Mouse (Mus musculus): Measurements from ENCODE around the gene Enthd1. TPM values are rescaled to one million over a fixed set of nuclear protein-coding genes. Genes with fewer than 3 reads are reported as not detected.

Gene Enthd1
- polyA plus RNA-seq, 1 experiment from 2014 or later: not detected

DNA sequence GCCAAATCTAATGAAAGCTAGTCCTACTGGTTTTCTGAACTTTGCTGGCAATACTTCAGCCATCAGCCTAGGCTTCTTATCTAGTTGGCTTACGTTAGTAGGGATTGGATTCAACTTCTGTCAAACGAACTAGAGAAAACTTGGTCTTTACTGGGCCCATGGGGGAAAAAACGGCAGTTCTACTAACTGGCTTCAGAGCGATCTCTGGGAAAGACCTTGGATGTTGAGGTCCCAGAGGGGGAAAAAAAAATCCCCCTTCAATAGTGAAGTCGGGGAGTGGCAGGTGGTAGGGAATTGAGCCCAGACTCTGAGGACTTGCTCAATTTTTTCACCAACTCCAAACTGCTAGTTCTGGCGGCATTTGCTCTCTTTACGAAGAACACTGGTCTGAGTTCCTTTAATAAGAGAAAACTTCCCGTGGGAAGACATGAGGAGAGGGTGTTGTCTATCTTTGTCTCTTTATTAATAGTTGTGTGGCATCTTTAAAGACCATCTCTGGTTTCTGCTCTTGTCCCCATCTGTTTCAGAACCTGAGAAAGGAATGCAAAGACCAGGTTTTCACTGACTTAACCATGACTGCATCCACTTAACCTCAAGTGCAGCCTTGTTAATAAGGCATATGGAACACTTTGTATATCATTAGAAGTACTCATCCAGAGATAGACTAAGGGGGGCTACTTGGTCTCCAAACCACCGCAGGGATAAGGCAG lies 8.0 kb upstream of the Enthd1 start:
- Histone ChIP-seq H3K27me3 (replicated peaks) (peaks cover 75% of the 10 kb centered on the region), H3K36me3 (no peaks in the 10 kb centered on the region), H3K27ac (ENCODE audit: poor library complexity, severe bottlenecking) (no peak overlapping the region), H3K4me1 (replicated peaks) (0 out of 2 replicates have a peak, but pooled peaks cover 6% of the 10 kb centered on the region), H3K9ac (no peak overlapping the region), H3K4me2 (no peak overlapping the region), H3K4me3 (no peak overlapping the region), H3K9me3 (replicated peaks) (no peaks in the 10 kb centered on the region)
- 59% methylated on average over 9 of the region's 9 CpGs for whole genome bisulfite sequencing
- no peak for ATAC-seq (ENCODE audit: insufficient number of reproducible peaks, low FRiP score)

GRCm38 (mm10) chr15:80572291-80572690 lies 7.3 kb upstream of the Enthd1 start, which contains the start of gene Grap2:
Gene Grap2 (plus strand): TSS chr15:80572594.
- Histone ChIP-seq H3K27ac (ENCODE audit: poor library complexity, severe bottlenecking) (no peak within 1 kb of the TSS), H3K4me2 (no peak within 1 kb of the TSS), H3K36me3 (no peaks in the 10 kb centered on the region), H3K4me3 (no peak within 1 kb of the TSS), H3K9ac (no peak within 1 kb of the TSS), H3K27me3 (replicated peaks) (peaks cover 73% of the 10 kb centered on the region), H3K4me1 (replicated peaks) (0 out of 2 replicates have a peak, but pooled peaks cover 3% of the 10 kb centered on the region), H3K9me3 (replicated peaks) (no peaks in the 10 kb centered on the region)
- ATAC-seq (ENCODE audit: insufficient number of reproducible peaks, low FRiP score): no peak
- 39% methylated on average over 12 of the region's 12 CpGs for WGBS

GRCm38 (mm10) chr15:80571611-80572010 lies 6.7 kb upstream of the Enthd1 start:
- Histone ChIP-seq H3K36me3 (no peaks in the 10 kb centered on the region), H3K4me2 (no peak overlapping the region), H3K9ac (no peak overlapping the region), H3K4me3 (no peak overlapping the region), H3K27ac (ENCODE audit: poor library complexity, severe bottlenecking) (no peak overlapping the region), H3K9me3 (replicated peaks) (no peaks in the 10 kb centered on the region), H3K4me1 (replicated peaks) (0 out of 2 replicates have a peak, but pooled peaks cover 3% of the 10 kb centered on the region), H3K27me3 (replicated peaks) (peaks cover 74% of the 10 kb centered on the region)
- ATAC-seq (ENCODE audit: insufficient number of reproducible peaks, low FRiP score): no peak
- 57% methylated on average over 7 of the region's 7 CpGs for WGBS

DNA sequence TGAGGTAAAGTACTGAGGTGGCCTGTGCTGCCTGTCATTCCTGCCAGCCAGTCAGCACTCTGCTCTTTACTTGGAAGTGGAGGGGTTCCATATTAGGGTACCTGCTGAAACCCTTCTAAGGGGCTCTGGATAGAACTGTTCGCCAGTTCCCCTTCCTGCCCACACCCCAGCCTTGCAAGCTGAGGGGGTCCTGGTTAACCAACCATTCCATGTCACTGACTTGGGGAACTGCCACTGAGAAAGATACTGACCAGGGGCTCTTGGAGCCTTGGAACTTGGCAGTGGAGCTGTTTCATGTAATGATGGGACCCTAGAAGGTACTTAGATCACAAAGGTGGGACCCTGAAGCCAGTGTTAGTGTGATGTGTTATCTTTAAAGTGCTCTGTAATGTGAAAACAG lies 5.3 kb upstream of the Enthd1 start:
- H3K9ac ChIP-seq: no peak overlapping the region
- H3K36me3 ChIP-seq: no peaks in the 10 kb centered on the region
- no peak for ATAC-seq (ENCODE audit: insufficient number of reproducible peaks, low FRiP score)
- peaks cover 68% of the 10 kb centered on the region for H3K27me3 ChIP-seq (replicated peaks)
- 0 out of 2 replicates have a peak, but pooled peaks cover 3% of the 10 kb centered on the region for H3K4me1 ChIP-seq (replicated peaks)
- 78% methylated on average over 1 of the region's 1 CpGs for WGBS
- no peak overlapping the region for H3K27ac ChIP-seq (ENCODE audit: poor library complexity, severe bottlenecking)
- no peak overlapping the region for H3K4me2 ChIP-seq
- no peak overlapping the region for H3K4me3 ChIP-seq
- H3K9me3 ChIP-seq (replicated peaks): no peaks in the 10 kb centered on the region

GRCm38 (mm10) chr15:80569205-80569604 lies 4.2 kb upstream of the Enthd1 start:
- Histone ChIP-seq H3K4me1 (replicated peaks) (0 out of 2 replicates have a peak, but pooled peaks cover 3% of the 10 kb centered on the region), H3K9me3 (replicated peaks) (no peaks in the 10 kb centered on the region), H3K9ac (no peak overlapping the region), H3K4me3 (no peak overlapping the region), H3K27me3 (replicated peaks) (peaks cover 71% of the 10 kb centered on the region), H3K36me3 (no peaks in the 10 kb centered on the region), H3K4me2 (no peak overlapping the region), H3K27ac (ENCODE audit: poor library complexity, severe bottlenecking) (no peak overlapping the region)
- no peak for ATAC-seq (ENCODE audit: insufficient number of reproducible peaks, low FRiP score)
- WGBS: 72% methylated on average over 7 of the region's 7 CpGs

- Histone ChIP-seq H3K36me3 (no peaks in the 10 kb centered on the region), H3K27ac (ENCODE audit: poor library complexity, severe bottlenecking) (no peak overlapping the region), H3K9ac (no peak overlapping the region), H3K4me2 (no peak overlapping the region), H3K27me3 (replicated peaks) (peaks cover 71% of the 10 kb centered on the region), H3K4me1 (replicated peaks) (0 out of 2 replicates have a peak, but pooled peaks cover 3% of the 10 kb centered on the region), H3K9me3 (replicated peaks) (no peaks in the 10 kb centered on the region), H3K4me3 (no peak overlapping the region)
- 68% methylated on average over 4 of the region's 4 CpGs for WGBS
- ATAC-seq (ENCODE audit: insufficient number of reproducible peaks, low FRiP score): no peak
Observed at GRCm38 (mm10) chr15:80567731-80568130, 2.8 kb upstream of the Enthd1 start.

- 80% methylated on average over 3 of the region's 3 CpGs for WGBS
- H3K27me3 ChIP-seq (replicated peaks): peaks cover 65% of the 10 kb centered on the region
- no peak overlapping the region for H3K4me2 ChIP-seq
- no peak overlapping the region for H3K27ac ChIP-seq (ENCODE audit: poor library complexity, severe bottlenecking)
- no peak for ATAC-seq (ENCODE audit: insufficient number of reproducible peaks, low FRiP score)
- no peaks in the 10 kb centered on the region for H3K36me3 ChIP-seq
- H3K4me3 ChIP-seq: no peak overlapping the region
- H3K4me1 ChIP-seq (replicated peaks): no peaks in the 10 kb centered on the region
- H3K9ac ChIP-seq: no peak overlapping the region
- no peaks in the 10 kb centered on the region for H3K9me3 ChIP-seq (replicated peaks)
Observed at GRCm38 (mm10) chr15:80567139-80567538, 2.2 kb upstream of the Enthd1 start.

- Histone ChIP-seq H3K9me3 (replicated peaks) (no peaks in the 10 kb centered on the region), H3K36me3 (no peaks in the 10 kb centered on the region), H3K27me3 (replicated peaks) (peaks cover 61% of the 10 kb centered on the region), H3K9ac (no peak overlapping the region), H3K4me3 (no peak overlapping the region), H3K4me1 (replicated peaks) (no peaks in the 10 kb centered on the region), H3K4me2 (no peak overlapping the region), H3K27ac (ENCODE audit: poor library complexity, severe bottlenecking) (no peak overlapping the region)
- 84% methylated on average over 6 of the region's 6 CpGs for whole genome bisulfite sequencing
- no peak for ATAC-seq (ENCODE audit: insufficient number of reproducible peaks, low FRiP score)
Observed at GRCm38 (mm10) chr15:80566696-80567095, 1.7 kb upstream of the Enthd1 start.

- no peaks in the 10 kb centered on the region for H3K36me3 ChIP-seq
- no peak overlapping the region for H3K4me2 ChIP-seq
- WGBS: 86% methylated on average over 6 of the region's 6 CpGs
- no peak overlapping the region for H3K9ac ChIP-seq
- H3K27me3 ChIP-seq (replicated peaks): peaks cover 36% of the 10 kb centered on the region
- peaks cover 13% of the 10 kb centered on the region for H3K4me1 ChIP-seq (replicated peaks)
- H3K27ac ChIP-seq (ENCODE audit: poor library complexity, severe bottlenecking): no peak overlapping the region
- no peak for ATAC-seq (ENCODE audit: insufficient number of reproducible peaks, low FRiP score)
- no peak overlapping the region for H3K4me3 ChIP-seq
- no peaks in the 10 kb centered on the region for H3K9me3 ChIP-seq (replicated peaks)
Observed at GRCm38 (mm10) chr15:80563634-80564208, 1.2 kb downstream of the Enthd1 start.

DNA sequence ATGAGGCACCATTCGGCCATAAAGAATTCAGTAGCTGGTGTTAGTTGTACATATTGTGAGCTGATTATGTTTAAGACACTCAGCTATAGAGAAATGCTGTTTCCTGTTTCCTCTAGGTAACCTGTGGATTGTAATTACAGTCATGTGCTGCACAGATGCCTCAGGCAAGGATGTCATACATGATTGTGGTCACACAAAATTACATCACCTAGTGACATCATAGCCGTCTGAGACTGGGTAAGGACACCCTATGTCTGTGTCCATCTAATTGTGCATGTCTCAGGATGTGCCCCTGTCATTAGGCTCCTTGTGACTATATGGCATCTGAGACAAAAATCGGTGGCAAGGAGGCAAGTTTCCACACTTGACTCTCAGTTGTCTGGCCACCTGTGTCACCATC lies 2.5 kb downstream of the Enthd1 start:
- 70% methylated on average over 3 of the region's 3 CpGs for WGBS
- H3K27ac ChIP-seq (ENCODE audit: poor library complexity, severe bottlenecking): no peak overlapping the region
- H3K4me3 ChIP-seq: no peak overlapping the region
- H3K9me3 ChIP-seq (replicated peaks): no peaks in the 10 kb centered on the region
- H3K27me3 ChIP-seq (replicated peaks): peaks cover 25% of the 10 kb centered on the region
- H3K4me1 ChIP-seq (replicated peaks): peaks cover 13% of the 10 kb centered on the region
- H3K36me3 ChIP-seq: no peaks in the 10 kb centered on the region
- H3K4me2 ChIP-seq: no peak overlapping the region
- H3K9ac ChIP-seq: no peak overlapping the region
- no peak for ATAC-seq (ENCODE audit: insufficient number of reproducible peaks, low FRiP score)

- H3K4me1 ChIP-seq (replicated peaks): peaks cover 13% of the 10 kb centered on the region
- 51% methylated on average over 15 of the region's 15 CpGs for WGBS
- no peak for ATAC-seq (ENCODE audit: insufficient number of reproducible peaks, low FRiP score)
Observed at GRCm38 (mm10) chr15:80560646-80561580, 4.0 kb downstream of the Enthd1 start.

More at GRCm38 (mm10) chr15:80560646-80561580, 4.0 kb downstream of the Enthd1 start:
- peaks cover 11% of the 10 kb centered on the region for H3K27me3 ChIP-seq (replicated peaks)
- no peak overlapping the region for H3K4me3 ChIP-seq
- no peak overlapping the region for H3K4me2 ChIP-seq
- no peak overlapping the region for H3K9ac ChIP-seq
- no peaks in the 10 kb centered on the region for H3K9me3 ChIP-seq (replicated peaks)
- no peaks in the 10 kb centered on the region for H3K36me3 ChIP-seq
- H3K27ac ChIP-seq (ENCODE audit: poor library complexity, severe bottlenecking): no peak overlapping the region

All from heart, embryonic 12.5 days (tissue).